Mouse (Mus musculus) thymus, adult 2 months (tissue): Measurements from ENCODE around the gene Vmp1. TPM values are rescaled to one million over a fixed set of nuclear protein-coding genes. Genes with fewer than 3 reads are reported as not detected.

Experiments used
- DNase-seq: peaks from one replicate; pipeline ENCODE4 v3.0.0; 2021
- H3K27ac ChIP-seq: fragments of 200-500 bp; 2 replicates; pipeline ENCODE4 v1.5.1; 2012; ENCODE audit warnings: low read length, control low read depth; ENCODE audit not compliant: control insufficient read depth, insufficient read depth
- H3K27me3 ChIP-seq: fragments of 200-500 bp; 2 replicates; pipeline ENCODE4 v1.6.1; 2012; ENCODE audit warnings: mild to moderate bottlenecking, low read length, moderate library complexity, mixed read lengths; ENCODE audit not compliant: control insufficient read depth, insufficient read depth
- H3K36me3 ChIP-seq: fragments of 200-500 bp; 2 replicates; pipeline ENCODE4 v1.6.1; 2012; ENCODE audit warnings: mild to moderate bottlenecking, low read length, moderate library complexity; ENCODE audit not compliant: control insufficient read depth, insufficient read depth
- H3K4me1 ChIP-seq: fragments of 200-500 bp; replicated peaks from 2 replicates; pipeline ENCODE4 v1.6.1; 2012; ENCODE audit warnings: low read length; ENCODE audit not compliant: control insufficient read depth, insufficient read depth
- H3K4me3 ChIP-seq: fragments of 200-500 bp; 2 replicates; pipeline ENCODE4 v1.5.1; 2012; ENCODE audit warnings: mild to moderate bottlenecking, low read length, control low read depth, moderate library complexity; ENCODE audit not compliant: control insufficient read depth, insufficient read depth
- CTCF ChIP-seq: fragments of 200-500 bp; IDR thresholded peaks from 2 replicates; pipeline ENCODE4 v1.5.1; 2012; ENCODE audit warnings: mild to moderate bottlenecking, control low read depth, low read length, moderate library complexity, borderline replicate concordance; ENCODE audit not compliant: control insufficient read depth, poor library complexity, insufficient read depth; ENCODE audit errors: extremely low read depth
- POLR2A ChIP-seq: fragments of 200-500 bp; IDR thresholded peaks from 2 replicates; pipeline ENCODE4 v1.6.1; 2012; ENCODE audit warnings: mild to moderate bottlenecking, low read length, control low read depth, moderate library complexity; ENCODE audit not compliant: control insufficient read depth, poor library complexity, insufficient read depth; ENCODE audit errors: extremely low read depth
- WGBS: fragments of 180-500 bp; shearing (Covaris S2); methylation state at CpG from one replicate; pipeline ENCODE4 v1.1.7; 2018; 5-methylcytosine and 5-hydroxymethylcytosine counted together
- polyA plus RNA-seq: library from polyadenylated mRNA; depleted of rRNA; stranded (reverse); fragments of >200 nt; gene quantifications from 2 replicates; pipeline ENCODE4 v1.2.3, GENCODE M21; 2012

Vmp1 gene
- polyA plus RNA-seq, 1 experiment, result 36.7 TPM

GRCm38 (mm10) chr11:86602116-86602515, 81.5 kb downstream of the Vmp1 start:
- Histone ChIP-seq H3K4me1 (no peaks in the 10 kb centered on the region; the same call in 1 of the 2 replicates), H3K4me3 (no peak overlapping the region), H3K27ac (no peak overlapping the region), H3K27me3 (no peaks in the 10 kb centered on the region), H3K36me3 (peaks cover 8% of the 10 kb centered on the region)
- TF ChIP-seq CTCF (no peak), POLR2A (no peak)
- 92% methylated on average over 3 of the region's 3 CpGs for WGBS
- no peak for DNase-seq

- H3K27me3 ChIP-seq, result no peaks in the 10 kb centered on the region
- 92% methylated on average over 7 of the region's 7 CpGs for WGBS
- TF ChIP-seq POLR2A (no peak), CTCF (no peak)
- H3K4me3 ChIP-seq, result no peak overlapping the region
- H3K36me3 ChIP-seq, result no peaks in the 10 kb centered on the region
- no peaks in the 10 kb centered on the region for H3K4me1 ChIP-seq
- H3K27ac ChIP-seq, result no peak overlapping the region
- DNase-seq, result no peak
Measured at GRCm38 (mm10) chr11:86600209-86600557, 83.5 kb downstream of the Vmp1 start.

- no peaks in the 10 kb centered on the region for H3K36me3 ChIP-seq
- no peaks in the 10 kb centered on the region for H3K27me3 ChIP-seq
- TF ChIP-seq CTCF (no peak), POLR2A (no peak)
- 89% methylated on average over 4 of the region's 4 CpGs for WGBS
- H3K4me1 ChIP-seq, result no peaks in the 10 kb centered on the region
- no peak overlapping the region for H3K27ac ChIP-seq
- H3K4me3 ChIP-seq, result no peak overlapping the region
- DNase-seq, result no peak
Measured at GRCm38 (mm10) chr11:86599378-86600208, 84.0 kb downstream of the Vmp1 start.

GRCm38 (mm10) chr11:86598572-86598971, 85.1 kb downstream of the Vmp1 start:
- DNase-seq, result no peak
- TF ChIP-seq CTCF (no peak), POLR2A (no peak)
- H3K36me3 ChIP-seq, result no peaks in the 10 kb centered on the region
- no peaks in the 10 kb centered on the region for H3K27me3 ChIP-seq
- H3K27ac ChIP-seq, result no peak overlapping the region
- no peak overlapping the region for H3K4me3 ChIP-seq
- H3K4me1 ChIP-seq, result peaks cover 3% of the 10 kb centered on the region
- WGBS, result 98% methylated on average over 1 of the region's 1 CpGs

GRCm38 (mm10) chr11:86598154-86598553, 85.5 kb downstream of the Vmp1 start:
- Histone ChIP-seq H3K4me3 (no peak overlapping the region), H3K27me3 (no peaks in the 10 kb centered on the region), H3K4me1 (peaks cover 3% of the 10 kb centered on the region), H3K27ac (no peak overlapping the region), H3K36me3 (no peaks in the 10 kb centered on the region)
- no peak for DNase-seq
- WGBS, result 96% methylated on average over 5 of the region's 5 CpGs
- no peak for TF ChIP-seq POLR2A
- no peak for TF ChIP-seq CTCF

GRCm38 (mm10) chr11:86596976-86597375, 86.7 kb downstream of the Vmp1 start:
- Histone ChIP-seq H3K27me3 (no peaks in the 10 kb centered on the region), H3K36me3 (no peaks in the 10 kb centered on the region), H3K4me3 (no peak overlapping the region), H3K27ac (no peak overlapping the region), H3K4me1 (peaks cover 6% of the 10 kb centered on the region)
- no peak for DNase-seq
- 96% methylated on average over 3 of the region's 3 CpGs for WGBS
- TF ChIP-seq CTCF (no peak), POLR2A (no peak)

GRCm38 (mm10) chr11:86596187-86596960, 87.3 kb downstream of the Vmp1 start:
- DNase-seq, result no peak
- TF ChIP-seq POLR2A, result no peak
- no peak for TF ChIP-seq CTCF
- no peak overlapping the region for H3K4me3 ChIP-seq
- H3K27me3 ChIP-seq, result no peaks in the 10 kb centered on the region
- no peaks in the 10 kb centered on the region for H3K36me3 ChIP-seq
- no peak overlapping the region for H3K27ac ChIP-seq
- H3K4me1 ChIP-seq, result peaks cover 6% of the 10 kb centered on the region
- 81% methylated on average over 7 of the region's 7 CpGs for WGBS
